10 mouse cellular contexts compared by ENCODE assay signal in genomic region chr11:88162740-88163139, GRCm38 (mm10). TPM values are rescaled to one million over a fixed set of nuclear protein-coding genes. Genes with fewer than 3 reads are reported as not detected.
DNase-seq lines count a peak whose midpoint lies in the region; ATAC-seq lines count a peak whose summit lies in the region.
"Had no signal": no experiment of that assay in that cellular context is flagged by ENCODE, and none has a peak within 500 bp of the region (broad histone marks: within the 10 kb centered on the region; RNA-seq: fewer than 3 reads in every experiment).

No protein-coding gene starts in this region.

- peaks cover 78% of the 10 kb centered on the region for H3K4me1 ChIP-seq in forebrain, embryonic 10.5 days
- peaks cover 30% of the 10 kb centered on the region for H3K4me1 ChIP-seq in forebrain, embryonic 14.5 days (ENCODE audit: control insufficient read depth, insufficient read depth, low read length)
- H3K4me1 ChIP-seq in heart, embryonic 15.5 days (replicated peaks): peaks cover 67% of the 10 kb centered on the region
- peaks cover 79% of the 10 kb centered on the region for H3K4me1 ChIP-seq in midbrain, embryonic 10.5 days
- H3K4me1 ChIP-seq in midbrain, embryonic 15.5 days: peaks cover 33% of the 10 kb centered on the region
- peaks cover 16% of the 10 kb centered on the region; the same call in 1 of the 2 replicates for H3K4me1 ChIP-seq in embryonic facial prominence, embryonic 11.5 days (ENCODE audit: control insufficient read depth, insufficient read depth, low read length)

- DNase-seq in forebrain, embryonic 10.5 days (ENCODE audit: extremely low spot score, low spot score): no peak
- DNase-seq in forebrain, embryonic 14.5 days (ENCODE audit: low spot score): no peak
- no peak for DNase-seq in heart, adult 18-20 months
- no peak for DNase-seq in midbrain, embryonic 10.5 days (ENCODE audit: low spot score)
- DNase-seq in embryonic facial prominence, embryonic 11.5 days (ENCODE audit: low spot score): no peak
- no peak for DNase-seq in thymus, postnatal 25 days

- WGBS in forebrain, embryonic 10.5 days: 62% methylated on average over 4 of the region's 4 CpGs
- WGBS in forebrain, embryonic 14.5 days: 74% methylated on average over 4 of the region's 4 CpGs
- 51% methylated on average over 4 of the region's 4 CpGs for WGBS in heart, embryonic 15.5 days
- 63% methylated on average over 4 of the region's 4 CpGs for WGBS in midbrain, embryonic 10.5 days
- 52% methylated on average over 4 of the region's 4 CpGs for WGBS in midbrain, embryonic 15.5 days
- 50% methylated on average over 4 of the region's 4 CpGs for WGBS in embryonic facial prominence, embryonic 11.5 days

- no peak overlapping the region for H3K9ac ChIP-seq in forebrain, embryonic 14.5 days (ENCODE audit: low read length)
- H3K9ac ChIP-seq in heart, embryonic 15.5 days: no peak overlapping the region
- no peak overlapping the region for H3K9ac ChIP-seq in midbrain, embryonic 15.5 days
- H3K9ac ChIP-seq in embryonic facial prominence, embryonic 11.5 days (replicated peaks; ENCODE audit: low read length): no peak overlapping the region
- H3K9ac ChIP-seq: liver, embryonic 14.5 days had no signal

- H3K9me3 ChIP-seq in forebrain, embryonic 10.5 days: no peaks in the 10 kb centered on the region
- H3K9me3 ChIP-seq in forebrain, embryonic 14.5 days (replicated peaks; ENCODE audit: control insufficient read depth, low read length): no peaks in the 10 kb centered on the region
- no peaks in the 10 kb centered on the region for H3K9me3 ChIP-seq in heart, embryonic 15.5 days (replicated peaks)
- no peaks in the 10 kb centered on the region for H3K9me3 ChIP-seq in midbrain, embryonic 10.5 days (replicated peaks)
- H3K9me3 ChIP-seq in midbrain, embryonic 15.5 days: no peaks in the 10 kb centered on the region
- H3K9me3 ChIP-seq in embryonic facial prominence, embryonic 11.5 days (replicated peaks; ENCODE audit: control insufficient read depth, low read length): no peaks in the 10 kb centered on the region
- H3K9me3 ChIP-seq: forebrain, embryonic 15.5 days had no signal

- no peak overlapping the region for H3K4me3 ChIP-seq in forebrain, embryonic 10.5 days
- no peak overlapping the region for H3K4me3 ChIP-seq in forebrain, embryonic 14.5 days (ENCODE audit: low read depth, low read length)
- no peak overlapping the region for H3K4me3 ChIP-seq in heart, embryonic 15.5 days
- no peak overlapping the region for H3K4me3 ChIP-seq in midbrain, embryonic 10.5 days
- H3K4me3 ChIP-seq in midbrain, embryonic 15.5 days: no peak overlapping the region
- H3K4me3 ChIP-seq in embryonic facial prominence, embryonic 11.5 days (ENCODE audit: low read depth, low read length): no peak overlapping the region

- H3K4me2 ChIP-seq in forebrain, embryonic 14.5 days (ENCODE audit: low read length): no peak overlapping the region
- H3K4me2 ChIP-seq in heart, embryonic 15.5 days: no peak overlapping the region
- no peak overlapping the region for H3K4me2 ChIP-seq in midbrain, embryonic 15.5 days
- no peak overlapping the region for H3K4me2 ChIP-seq in embryonic facial prominence, embryonic 11.5 days (ENCODE audit: low read depth, low read length)

- peak overlapping the region; percentile 56; the same call in 1 of the 2 replicates for H3K27ac ChIP-seq in forebrain, embryonic 10.5 days
- H3K27ac ChIP-seq in forebrain, embryonic 14.5 days (ENCODE audit: low read depth, low read length): no peak overlapping the region
- peak overlapping the region; percentile 43; the same call in 1 of the 2 replicates for H3K27ac ChIP-seq in heart, embryonic 15.5 days
- H3K27ac ChIP-seq in midbrain, embryonic 10.5 days (replicated peaks): peak overlapping the region; percentile 79
- no peak overlapping the region for H3K27ac ChIP-seq in midbrain, embryonic 15.5 days
- 0 out of 2 replicates have a peak overlapping the region, but pooled peaks have one; percentile 28 for H3K27ac ChIP-seq in embryonic facial prominence, embryonic 11.5 days (replicated peaks; ENCODE audit: low read depth, low read length)
- H3K27ac ChIP-seq: liver, embryonic 14.5 days had no signal

- H3K36me3 ChIP-seq in forebrain, embryonic 10.5 days (replicated peaks): peaks cover 8% of the 10 kb centered on the region; the same call in 1 of the 2 replicates
- H3K36me3 ChIP-seq in forebrain, embryonic 14.5 days (ENCODE audit: control insufficient read depth, insufficient read depth, low read length): no peaks in the 10 kb centered on the region
- H3K36me3 ChIP-seq in heart, embryonic 15.5 days: no peaks in the 10 kb centered on the region
- H3K36me3 ChIP-seq in midbrain, embryonic 10.5 days: peaks cover 5% of the 10 kb centered on the region; the same call in 1 of the 2 replicates
- H3K36me3 ChIP-seq in midbrain, embryonic 15.5 days (replicated peaks): no peaks in the 10 kb centered on the region
- no peaks in the 10 kb centered on the region for H3K36me3 ChIP-seq in embryonic facial prominence, embryonic 11.5 days (replicated peaks; ENCODE audit: control insufficient read depth, insufficient read depth, low read depth, low read length)
- H3K36me3 ChIP-seq: forebrain, embryonic 15.5 days had no signal

- H3K27me3 ChIP-seq in forebrain, embryonic 10.5 days (ENCODE audit: poor library complexity, severe bottlenecking): peaks cover 15% of the 10 kb centered on the region; the same call in 1 of the 2 replicates
- H3K27me3 ChIP-seq in forebrain, embryonic 14.5 days (replicated peaks; ENCODE audit: control insufficient read depth, insufficient read depth, low read length): no peaks in the 10 kb centered on the region
- H3K27me3 ChIP-seq in heart, embryonic 15.5 days: no peaks in the 10 kb centered on the region
- peaks cover 17% of the 10 kb centered on the region; the same call in 1 of the 2 replicates for H3K27me3 ChIP-seq in midbrain, embryonic 10.5 days (ENCODE audit: low read depth, poor library complexity, severe bottlenecking)
- no peaks in the 10 kb centered on the region for H3K27me3 ChIP-seq in midbrain, embryonic 15.5 days (replicated peaks)
- no peaks in the 10 kb centered on the region for H3K27me3 ChIP-seq in embryonic facial prominence, embryonic 11.5 days (ENCODE audit: control insufficient read depth, insufficient read depth, low read length)
- H3K27me3 ChIP-seq: forebrain, embryonic 15.5 days had no signal

- no peak for ATAC-seq in forebrain, embryonic 14.5 days
- ATAC-seq in heart, embryonic 15.5 days (replicated peaks; ENCODE audit: insufficient number of reproducible peaks, insufficient read depth, low FRiP score, low read depth): no peak
- ATAC-seq in midbrain, embryonic 15.5 days (replicated peaks): no peak
- no peak for ATAC-seq in embryonic facial prominence, embryonic 11.5 days (replicated peaks; ENCODE audit: insufficient number of reproducible peaks, low FRiP score, low TSS enrichment, low read depth)

RNA-seq across cellular contexts. Expression of gene Mrps23, which starts 41.4 kb away (rescaled TPM):
- 65.5 and 72.6 TPM in 2 replicates for polyA plus RNA-seq in forebrain, embryonic 10.5 days (2016; fragmentation: Nextera tagmentation; extraction: Ambion mirVana)
- 75.5 and 80.8 TPM in 2 replicates for polyA plus RNA-seq in forebrain, embryonic 14.5 days (2014; fragmentation: Nextera tagmentation; extraction: Ambion mirVana)
- polyA plus RNA-seq in heart, embryonic 15.5 days (2015; fragmentation: Nextera tagmentation; extraction: Ambion mirVana): 80.7 and 93.9 TPM in 2 replicates
- 100 to 1,000 TPM; 327 to 375 TPM for total RNA-seq in heart, adult 18-20 months (2021)
- 70.6 and 78.8 TPM in 2 replicates for polyA plus RNA-seq in midbrain, embryonic 10.5 days (2016; fragmentation: Nextera tagmentation; extraction: Ambion mirVana)
- polyA plus RNA-seq in midbrain, embryonic 15.5 days (2015; fragmentation: Nextera tagmentation; extraction: Ambion mirVana): 60.6 and 62.4 TPM in 2 replicates
- 70.6 and 83.8 TPM in 2 replicates for polyA plus RNA-seq in embryonic facial prominence, embryonic 11.5 days (2014; fragmentation: Nextera tagmentation; extraction: Ambion mirVana)

Comparison
In these comparisons a context has a peak if more than half of its experiments do, and no peak if none do; other contexts are left out.
1. H3K27ac ChIP-seq: peak in forebrain, embryonic 10.5 days (single experiment), heart, embryonic 15.5 days (single experiment), midbrain, embryonic 10.5 days (single experiment) and embryonic facial prominence, embryonic 11.5 days (single experiment); none in forebrain, embryonic 14.5 days (single experiment) and midbrain, embryonic 15.5 days (single experiment).